Mouse (Mus musculus): ENCODE measurements at regions not wholly inside any gene's neighbourhood (a gene's known extent, or its start where the extent isn't known, plus 50 kb on each side); places are given as distances from the start of the nearest gene placed in this dataset.

GRCm38 (mm10) chr9:78859956-78860355, 244.6 kb downstream of the Cd109 start:
- TF ChIP-seq CTCF (IDR thresholded peaks at IDR 0.05; ENCODE audit: extremely low read depth, insufficient read depth, low read length) = no peak
- no peak for TF ChIP-seq POLR2A (IDR thresholded peaks at IDR 0.05; ENCODE audit: extremely low read depth, insufficient read depth, low read length)

All from cortical plate, adult 2 months (tissue).